Mouse (Mus musculus): ENCODE measurements at regions not wholly inside any gene's neighbourhood (a gene's known extent, or its start where the extent isn't known, plus 50 kb on each side); places are given as distances from the start of the nearest gene placed in this dataset.

DNA sequence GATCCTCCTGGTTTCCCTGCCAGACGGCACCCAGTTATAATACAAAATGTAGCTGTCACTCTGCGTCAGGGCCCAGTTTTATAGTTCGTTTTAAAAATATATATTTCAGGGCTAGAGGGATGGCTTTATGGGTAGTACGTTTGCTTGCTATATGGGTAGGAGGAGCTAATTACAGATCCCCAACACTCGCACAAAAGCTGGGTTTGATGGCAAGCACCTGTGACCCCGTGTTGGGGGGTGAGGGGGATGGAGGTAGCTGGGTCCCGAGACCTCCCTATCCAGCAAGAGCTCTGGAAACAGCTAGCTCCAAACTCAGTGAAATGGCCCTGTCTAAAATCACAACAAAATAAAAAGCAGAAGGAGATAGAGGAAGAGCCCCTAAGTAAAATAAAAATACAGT lies 358.3 kb upstream of the Maf start:
- no peak for TF ChIP-seq CTCF (IDR thresholded peaks at IDR 0.05; ENCODE audit: low read depth)
- no peak for TF ChIP-seq EP300 (IDR thresholded peaks at IDR 0.05; ENCODE audit: low read depth)
